Mouse (Mus musculus) right cerebral cortex, postnatal 36 days (tissue): ENCODE results near the gene Ror2.

Experiments
- DNase-seq, 2 experiments: peaks; one replicate each; pipeline ENCODE4 v3.0.0; 2022; ENCODE audit warnings: low spot score in 2 of 2, mixed read lengths in 1 of 2

Ror2 gene

GRCm38 (mm10) chr13:53274771-53275170, 11.2 kb downstream of the Ror2 start:
- no peak for DNase-seq

DNA sequence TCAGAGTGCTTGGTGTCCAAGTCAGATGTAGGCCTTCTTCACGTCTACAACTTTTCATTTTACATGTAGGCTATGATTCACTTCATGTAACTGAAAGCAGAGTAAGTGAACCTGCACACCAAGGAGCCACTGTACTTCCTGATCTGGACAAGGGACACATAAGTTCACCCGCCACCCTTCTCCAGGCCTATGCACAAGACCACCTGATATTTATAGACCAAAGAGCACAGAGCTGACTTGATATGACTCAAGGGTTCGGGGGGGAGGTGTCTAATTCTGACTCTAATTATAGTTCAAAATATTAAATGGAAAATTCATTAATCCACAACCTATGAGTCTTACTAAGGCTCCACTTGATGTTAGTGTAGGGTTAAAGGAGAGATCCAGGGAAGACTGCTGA, 14.3 kb downstream of the Ror2 start:
- no peak for DNase-seq

GRCm38 (mm10) chr13:53270549-53270948, 15.4 kb downstream of the Ror2 start:
- DNase-seq, result peak in 1 of 2 experiments; percentile 10

DNA sequence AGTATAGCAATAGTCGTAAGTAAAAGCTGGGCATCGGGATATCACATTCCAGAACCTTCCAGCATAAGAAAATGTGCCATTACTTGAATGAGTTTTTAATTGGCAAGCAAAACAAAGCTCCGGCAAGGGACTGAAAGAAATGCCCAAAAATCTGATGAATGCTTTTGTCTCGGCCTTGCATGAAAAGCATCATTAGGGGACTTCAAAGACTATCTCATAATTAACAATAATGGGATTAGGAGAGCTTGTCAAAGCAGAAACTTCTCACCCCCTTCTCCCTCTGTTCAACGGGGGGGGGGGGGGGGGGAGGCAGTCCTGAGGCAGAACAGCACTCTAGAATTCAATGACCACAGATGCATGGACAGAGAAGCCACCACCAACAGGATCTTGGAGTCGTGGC, 17.4 kb downstream of the Ror2 start:
- no peak for DNase-seq

DNA sequence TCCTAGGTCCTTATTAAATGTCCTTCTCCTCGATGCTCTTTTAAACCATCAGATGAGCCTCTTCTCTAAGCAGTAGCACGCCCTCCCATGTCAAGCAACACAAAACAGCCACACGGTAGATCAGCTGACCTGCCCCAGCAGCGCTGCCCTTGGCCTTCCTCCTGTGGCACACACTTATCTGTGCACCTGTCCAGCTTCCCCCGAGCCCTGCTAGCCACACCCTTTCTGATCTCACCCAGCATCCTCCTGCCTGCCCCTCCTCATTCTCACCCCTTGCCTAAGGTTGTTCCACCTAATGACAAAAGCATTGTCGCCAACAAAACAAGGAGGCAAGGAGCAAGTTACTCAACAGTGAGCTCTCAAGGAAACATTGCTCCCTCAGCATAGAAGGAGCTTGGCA, 18.1 kb downstream of the Ror2 start:
- no peak for DNase-seq

- DNase-seq, result no peak
Measured at GRCm38 (mm10) chr13:53267155-53267554, 18.8 kb downstream of the Ror2 start.

- no peak for DNase-seq
Measured at GRCm38 (mm10) chr13:53266543-53266951, 19.4 kb downstream of the Ror2 start.

DNA sequence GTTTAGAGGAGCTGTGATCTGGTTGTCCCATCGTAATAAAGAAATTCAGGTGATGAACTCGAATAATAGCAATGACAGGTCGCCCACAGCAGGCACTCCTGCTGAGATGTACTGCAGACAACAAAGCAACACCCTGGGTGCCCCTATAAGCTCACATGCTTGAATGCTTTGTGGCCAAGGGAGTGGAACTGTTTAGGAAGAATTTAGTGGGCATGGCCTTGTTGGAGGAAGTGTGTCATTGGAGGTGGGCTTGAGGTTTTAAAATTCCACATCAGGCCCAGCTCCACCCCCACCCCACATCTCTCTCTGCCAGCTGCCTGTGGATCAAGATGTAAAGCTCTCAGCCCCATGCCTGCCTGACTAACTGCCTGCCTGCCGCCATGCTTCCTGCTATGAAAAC, 21.0 kb downstream of the Ror2 start:
- DNase-seq, result no peak

- no peak for DNase-seq
Measured at GRCm38 (mm10) chr13:53262509-53263250, 23.2 kb downstream of the Ror2 start.

GRCm38 (mm10) chr13:53261106-53261771, 24.7 kb downstream of the Ror2 start:
- no peak for DNase-seq

DNA sequence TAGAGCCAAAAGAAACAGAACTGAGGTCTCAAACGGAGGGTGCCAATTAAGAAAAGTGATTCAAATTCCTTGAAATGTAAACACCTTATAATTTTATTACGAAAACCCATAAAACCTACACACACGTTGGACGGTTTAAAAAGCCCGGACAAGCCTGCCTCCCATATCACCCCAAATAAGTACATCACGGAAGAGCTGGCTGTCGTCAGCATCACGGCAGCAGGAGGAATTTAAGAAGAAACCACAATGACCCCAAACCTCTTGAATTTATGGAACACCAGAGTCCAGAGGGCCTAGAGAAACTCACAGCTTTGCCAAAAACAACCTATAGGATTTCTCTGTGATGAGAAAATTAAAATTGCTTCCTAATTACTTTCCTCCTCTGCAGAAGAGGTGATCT, 27.0 kb downstream of the Ror2 start:
- DNase-seq, result no peak

GRCm38 (mm10) chr13:53258497-53258896, 27.4 kb downstream of the Ror2 start:
- DNase-seq, result no peak

GRCm38 (mm10) chr13:53253255-53253654, 32.7 kb downstream of the Ror2 start:
- no peak for DNase-seq

- DNase-seq, result no peak
Measured at GRCm38 (mm10) chr13:53248586-53249401, 37.1 kb downstream of the Ror2 start.

DNA sequence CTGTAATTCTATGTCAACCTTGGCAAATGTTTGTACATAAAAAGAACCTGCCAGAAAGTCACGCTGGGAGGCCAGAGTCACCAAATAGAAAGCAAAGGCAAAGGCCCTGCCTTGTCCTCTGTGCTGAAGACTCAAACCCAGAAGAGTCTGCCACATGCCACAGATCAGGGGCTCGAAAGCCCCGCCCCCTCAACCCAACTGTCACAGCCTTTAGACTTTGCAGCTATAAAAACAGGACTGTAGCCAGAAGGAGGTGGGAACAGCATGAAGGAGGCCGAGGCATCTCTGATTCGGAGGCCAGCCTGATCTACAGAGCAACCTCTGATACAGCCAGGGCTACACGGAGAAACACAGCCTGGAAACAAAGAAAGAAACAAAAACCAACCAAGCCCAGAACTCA, 37.8 kb downstream of the Ror2 start:
- no peak for DNase-seq

DNA sequence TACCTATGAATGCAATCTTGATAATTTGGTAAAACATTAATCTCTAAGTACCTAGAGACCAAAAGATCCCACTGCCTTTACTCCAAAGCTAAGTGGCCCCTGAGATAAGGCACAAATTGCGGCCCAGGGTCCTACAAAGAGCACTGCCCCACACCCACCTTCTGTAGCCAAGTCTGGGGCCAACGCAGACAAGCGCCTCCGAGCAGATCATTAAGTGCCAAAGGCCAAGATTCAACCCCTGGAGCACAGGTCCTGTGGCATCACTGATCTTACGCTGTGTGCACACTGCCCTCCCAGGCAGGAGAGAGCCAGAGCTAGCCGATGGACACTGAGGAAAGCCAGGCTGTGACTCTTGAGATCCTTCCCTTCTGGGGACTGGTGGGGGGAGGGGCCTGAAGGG, 38.7 kb downstream of the Ror2 start:
- no peak for DNase-seq

DNA sequence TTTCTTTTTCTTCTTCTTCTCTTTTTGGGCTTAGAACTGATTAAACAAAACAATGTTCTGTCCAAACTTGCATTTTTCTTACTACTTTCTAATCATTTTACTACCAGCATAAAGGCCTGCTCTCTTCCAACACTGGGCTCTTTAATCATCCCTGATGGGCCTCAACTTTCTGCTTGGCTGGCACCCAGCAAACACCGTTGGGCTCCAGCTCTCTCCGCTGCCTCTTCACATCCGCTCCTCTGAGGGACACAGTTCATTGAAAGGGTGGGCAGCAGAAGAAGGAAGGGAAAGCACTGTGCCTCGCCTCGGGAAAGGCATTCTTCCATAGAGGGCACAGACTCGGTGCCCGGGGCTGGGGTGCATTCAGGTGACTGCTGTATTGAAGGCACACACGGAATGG, 41.8 kb downstream of the Ror2 start:
- DNase-seq, result no peak

- DNase-seq, result no peak
Measured at GRCm38 (mm10) chr13:53237455-53237854, 48.5 kb downstream of the Ror2 start.

DNA sequence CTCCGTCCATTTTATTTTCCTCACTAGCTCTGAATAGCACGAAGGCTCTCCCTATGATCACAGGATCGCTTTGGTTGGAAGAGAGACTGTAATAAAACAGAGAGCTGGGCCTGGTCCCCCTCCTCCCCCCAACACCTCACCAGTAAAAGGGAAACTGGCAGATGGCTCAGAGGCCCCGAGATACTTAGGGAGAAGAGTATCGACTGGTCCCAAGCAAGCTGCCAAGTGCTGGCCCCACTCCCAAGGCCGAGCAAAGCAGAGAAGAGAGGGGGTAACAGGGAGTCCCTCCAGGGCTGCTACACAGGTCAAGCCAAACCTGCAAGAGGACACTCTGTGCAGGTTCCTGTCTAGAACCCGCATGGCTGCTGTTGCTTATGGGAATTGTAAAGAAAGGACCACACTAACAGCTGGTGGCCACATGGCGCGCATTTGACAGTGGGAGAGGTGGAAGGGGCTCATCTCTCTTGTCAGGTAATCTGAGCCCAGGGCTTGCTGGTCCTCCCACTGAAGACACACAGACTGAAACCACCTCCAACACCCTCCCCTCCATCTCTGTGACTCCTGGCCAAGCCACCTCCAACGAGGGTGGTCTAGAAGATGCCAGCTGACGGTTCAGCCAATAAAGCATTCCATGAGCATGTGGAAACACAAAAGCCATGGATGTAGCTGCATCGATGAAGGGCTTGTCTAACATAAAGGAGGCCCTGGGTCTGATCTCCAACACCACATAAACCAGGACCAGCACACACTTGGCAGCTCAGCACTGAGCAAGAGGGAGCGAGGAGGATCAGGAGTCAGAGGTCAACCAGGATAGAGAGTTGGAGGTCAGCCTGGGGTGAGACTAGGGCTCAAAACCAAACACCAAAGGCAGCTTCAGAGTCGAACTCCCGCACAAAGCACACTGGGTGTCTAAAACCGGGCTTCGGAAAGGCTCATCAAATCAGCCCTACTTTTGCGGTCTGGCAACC, 49.2 kb downstream of the Ror2 start:
- no peak for DNase-seq

DNA sequence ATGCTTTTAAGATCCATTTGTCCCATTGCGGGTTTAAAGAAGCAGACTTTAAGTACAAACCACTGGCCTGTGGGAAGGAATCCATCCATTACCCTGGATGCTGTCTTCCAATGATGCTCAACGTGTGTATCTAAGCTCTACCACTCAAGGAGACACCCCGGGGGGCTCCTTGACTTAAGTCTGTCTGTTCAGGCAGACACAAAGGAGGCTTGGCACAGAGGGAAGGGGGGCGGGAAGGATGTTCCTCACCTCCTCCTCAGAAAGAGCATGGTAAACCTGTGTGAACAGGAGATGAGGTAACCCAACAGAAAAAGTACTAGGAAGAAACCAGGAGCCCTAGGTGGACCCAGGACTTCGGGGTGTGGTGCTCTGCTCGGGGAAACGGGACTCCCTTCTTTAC, 50.0 kb downstream of the Ror2 start:
- DNase-seq, result no peak

- DNase-seq, result no peak
Measured at GRCm38 (mm10) chr13:53234844-53235243, 51.1 kb downstream of the Ror2 start.
